Mouse (Mus musculus) liver, embryonic 12.5 days (tissue): ENCODE data around the gene Prex1. TPM values are rescaled to one million over a fixed set of nuclear protein-coding genes. Genes with fewer than 3 reads are reported as not detected.

Experiments used
- ATAC-seq: fragments of 200-750 bp; cut with Nextera tagmentation; 2 replicates; pipeline ENCODE4 v1.8.0; 2017; ENCODE audit warnings: moderate number of reproducible peaks, mild to moderate bottlenecking, moderate library complexity
- H3K27ac ChIP-seq: fragments of 300-500 bp; sonication (generic); 2 replicates; pipeline ENCODE4 v1.5.1; 2016; ENCODE audit warnings: mild to moderate bottlenecking
- H3K27me3 ChIP-seq: fragments of 300-500 bp; sonication (generic); replicated peaks from 2 replicates; pipeline ENCODE4 v1.6.1; 2016; ENCODE audit warnings: mild to moderate bottlenecking, moderate library complexity
- H3K36me3 ChIP-seq: fragments of 300-500 bp; sonication (generic); 2 replicates; pipeline ENCODE4 v1.6.1; 2016; ENCODE audit warnings: mild to moderate bottlenecking, moderate library complexity
- H3K4me1 ChIP-seq: fragments of 300-500 bp; sonication (generic); 2 replicates; pipeline ENCODE4 v1.6.1; 2016
- H3K4me2 ChIP-seq: fragments of 300-500 bp; sonication (generic); 2 replicates; pipeline ENCODE4 v1.6.1; 2016; ENCODE audit warnings: mild to moderate bottlenecking, moderate library complexity
- H3K4me3 ChIP-seq: fragments of 300-500 bp; sonication (generic); 2 replicates; pipeline ENCODE4 v1.5.1; 2016; ENCODE audit warnings: mild to moderate bottlenecking, moderate library complexity
- H3K9ac ChIP-seq: fragments of 300-500 bp; sonication (generic); 2 replicates; pipeline ENCODE4 v1.6.1; 2016; ENCODE audit warnings: mild to moderate bottlenecking, moderate library complexity
- H3K9me3 ChIP-seq: fragments of 300-500 bp; sonication (generic); replicated peaks from 2 replicates; pipeline ENCODE4 v1.6.1; 2016; ENCODE audit warnings: mild to moderate bottlenecking, moderate library complexity
- whole genome bisulfite sequencing: fragments of 180-500 bp; shearing (Covaris S2); methylation state at CpG from one replicate; pipeline ENCODE4 v1.1.7; 2016; ENCODE audit not compliant: insufficient replicate concordance; 5-methylcytosine and 5-hydroxymethylcytosine counted together
- polyA plus RNA-seq: library from polyadenylated mRNA; unstranded; fragments of >200 nt; fragmentation: Nextera tagmentation; extraction: Ambion mirVana; gene quantifications from 2 replicates; pipeline ENCODE4 v1.2.1, GENCODE M21; 2016

Prex1 gene
- polyA plus RNA-seq, 1 experiment from 2014 or later: 17.5 TPM

DNA sequence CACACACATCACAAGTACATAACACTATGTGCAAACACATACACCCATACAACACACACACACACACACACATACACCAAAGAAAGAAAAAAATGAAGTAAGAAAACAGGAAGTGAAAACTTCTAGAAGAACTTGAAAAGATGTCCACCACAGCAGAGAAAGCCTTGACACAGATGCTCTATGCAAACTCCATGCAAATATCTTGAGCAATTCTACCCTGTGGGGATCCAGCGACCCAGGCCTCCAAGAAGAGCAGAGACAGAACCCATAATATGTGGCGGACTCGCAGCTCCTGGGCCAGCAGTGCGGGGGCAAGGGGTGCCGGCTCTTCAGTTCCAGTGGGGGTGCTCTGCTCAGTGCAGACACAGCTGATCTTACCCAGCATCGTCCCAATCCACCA is 86.1 kb downstream of the Prex1 start:
- H3K4me2 ChIP-seq: no peak overlapping the region
- no peak for ATAC-seq
- WGBS: 86% methylated on average over 6 of the region's 6 CpGs
- no peak overlapping the region for H3K9ac ChIP-seq
- no peaks in the 10 kb centered on the region for H3K27me3 ChIP-seq
- peaks cover 26% of the 10 kb centered on the region for H3K36me3 ChIP-seq
- H3K27ac ChIP-seq: no peak overlapping the region
- H3K4me3 ChIP-seq: no peak overlapping the region
- peaks cover 28% of the 10 kb centered on the region for H3K4me1 ChIP-seq
- 0 out of 2 replicates have a peak, but pooled peaks cover 4% of the 10 kb centered on the region for H3K9me3 ChIP-seq

GRCm38 (mm10) chr2:166625219-166625618 is 88.4 kb downstream of the Prex1 start:
- no peak overlapping the region for H3K27ac ChIP-seq
- H3K4me3 ChIP-seq: no peak overlapping the region
- H3K9me3 ChIP-seq: 0 out of 2 replicates have a peak, but pooled peaks cover 4% of the 10 kb centered on the region
- H3K27me3 ChIP-seq: no peaks in the 10 kb centered on the region
- peaks cover 22% of the 10 kb centered on the region; the same call in 1 of the 2 replicates for H3K36me3 ChIP-seq
- H3K9ac ChIP-seq: no peak overlapping the region
- WGBS: 44% methylated on average over 11 of the region's 11 CpGs
- peaks cover 31% of the 10 kb centered on the region for H3K4me1 ChIP-seq
- H3K4me2 ChIP-seq: no peak overlapping the region
- no peak for ATAC-seq

DNA sequence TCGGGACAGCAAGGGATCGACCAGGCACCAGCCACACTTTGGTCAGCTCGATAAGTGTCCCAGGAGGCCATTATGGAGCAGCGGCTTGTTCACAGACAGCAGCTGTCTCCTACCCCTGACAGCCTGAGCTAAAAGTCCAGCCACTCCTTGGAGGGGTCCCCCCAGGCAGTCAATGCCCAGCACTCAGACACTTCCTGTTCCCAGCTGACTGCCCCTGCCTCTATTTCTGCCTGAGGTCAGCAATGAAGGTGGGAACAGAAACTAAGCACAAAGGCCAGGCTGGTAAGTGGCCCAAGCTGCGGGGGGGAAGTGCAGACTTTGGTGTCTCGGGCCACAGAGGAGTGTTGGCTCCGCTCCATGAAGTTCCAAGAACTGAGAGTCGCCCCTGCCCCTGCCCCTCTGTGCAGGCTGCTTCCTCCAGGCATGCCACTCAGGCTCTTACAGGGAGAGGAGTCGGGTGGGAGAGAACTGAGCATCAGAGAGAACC is 90.5 kb downstream of the Prex1 start:
- ATAC-seq: no peak
- no peak overlapping the region for H3K9ac ChIP-seq
- H3K27me3 ChIP-seq: no peaks in the 10 kb centered on the region
- no peak overlapping the region for H3K27ac ChIP-seq
- no peak overlapping the region for H3K4me3 ChIP-seq
- 53% methylated on average over 9 of the region's 9 CpGs for WGBS
- H3K4me1 ChIP-seq: peaks cover 42% of the 10 kb centered on the region
- H3K9me3 ChIP-seq: 0 out of 2 replicates have a peak, but pooled peaks cover 4% of the 10 kb centered on the region
- H3K36me3 ChIP-seq: peaks cover 33% of the 10 kb centered on the region; the same call in 1 of the 2 replicates
- H3K4me2 ChIP-seq: no peak overlapping the region

GRCm38 (mm10) chr2:166622590-166622989 is 91.0 kb downstream of the Prex1 start:
- WGBS: 67% methylated on average over 7 of the region's 7 CpGs
- H3K27me3 ChIP-seq: no peaks in the 10 kb centered on the region

DNA sequence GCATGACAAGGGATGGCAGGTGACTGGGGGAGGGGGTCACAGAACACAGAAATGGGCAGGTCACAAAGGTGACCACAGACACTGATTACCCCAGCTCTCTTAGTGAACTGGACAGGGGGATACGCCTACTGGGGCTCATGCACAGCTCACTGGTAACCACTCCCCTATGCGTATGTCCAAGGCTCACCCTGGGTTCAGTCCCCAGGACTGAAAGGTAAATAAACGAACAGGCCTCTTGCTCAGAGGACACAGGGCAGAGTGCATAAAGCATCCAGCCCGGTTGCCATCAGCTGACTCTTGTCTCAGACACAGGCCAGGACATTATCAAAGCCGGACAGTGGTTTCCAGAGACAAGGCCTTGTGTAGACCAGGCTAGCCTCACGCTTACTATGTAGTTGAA is 91.6 kb downstream of the Prex1 start:
- Histone ChIP-seq H3K4me1 (peaks cover 42% of the 10 kb centered on the region), H3K36me3 (peaks cover 24% of the 10 kb centered on the region; the same call in 1 of the 2 replicates), H3K4me3 (no peak overlapping the region), H3K27me3 (no peaks in the 10 kb centered on the region), H3K9me3 (0 out of 2 replicates have a peak, but pooled peaks cover 4% of the 10 kb centered on the region), H3K9ac (no peak overlapping the region), H3K27ac (no peak overlapping the region), H3K4me2 (no peak overlapping the region)
- 77% methylated on average over 6 of the region's 6 CpGs for WGBS
- ATAC-seq: peak; percentile 64

More at GRCm38 (mm10) chr2:166622590-166622989, 91.0 kb downstream of the Prex1 start:
- ATAC-seq: no peak
- peaks cover 42% of the 10 kb centered on the region for H3K4me1 ChIP-seq
- H3K4me2 ChIP-seq: no peak overlapping the region
- H3K9ac ChIP-seq: no peak overlapping the region
- 0 out of 2 replicates have a peak, but pooled peaks cover 4% of the 10 kb centered on the region for H3K9me3 ChIP-seq
- no peak overlapping the region for H3K4me3 ChIP-seq
- H3K36me3 ChIP-seq: peaks cover 28% of the 10 kb centered on the region; the same call in 1 of the 2 replicates
- H3K27ac ChIP-seq: no peak overlapping the region

GRCm38 (mm10) chr2:166620529-166621466 is 92.8 kb downstream of the Prex1 start:
- Histone ChIP-seq H3K27ac (no peak overlapping the region), H3K36me3 (peaks cover 24% of the 10 kb centered on the region; the same call in 1 of the 2 replicates), H3K27me3 (no peaks in the 10 kb centered on the region), H3K9me3 (no peaks in the 10 kb centered on the region), H3K4me3 (no peak overlapping the region), H3K4me1 (peaks cover 42% of the 10 kb centered on the region), H3K9ac (no peak overlapping the region), H3K4me2 (no peak overlapping the region)
- WGBS: 38% methylated on average over 20 of the region's 20 CpGs
- ATAC-seq: no peak

- H3K4me2 ChIP-seq: no peak overlapping the region
- no peak overlapping the region for H3K27ac ChIP-seq
- H3K9ac ChIP-seq: no peak overlapping the region
- H3K36me3 ChIP-seq: peaks cover 30% of the 10 kb centered on the region
- no peak for ATAC-seq
- H3K27me3 ChIP-seq: no peaks in the 10 kb centered on the region
- H3K4me1 ChIP-seq: peaks cover 42% of the 10 kb centered on the region
- H3K9me3 ChIP-seq: no peaks in the 10 kb centered on the region
- H3K4me3 ChIP-seq: no peak overlapping the region
- 18% methylated on average over 10 of the region's 10 CpGs for WGBS
These were observed 93.6 kb downstream of the Prex1 start for GRCm38 (mm10) chr2:166619906-166620490.

DNA sequence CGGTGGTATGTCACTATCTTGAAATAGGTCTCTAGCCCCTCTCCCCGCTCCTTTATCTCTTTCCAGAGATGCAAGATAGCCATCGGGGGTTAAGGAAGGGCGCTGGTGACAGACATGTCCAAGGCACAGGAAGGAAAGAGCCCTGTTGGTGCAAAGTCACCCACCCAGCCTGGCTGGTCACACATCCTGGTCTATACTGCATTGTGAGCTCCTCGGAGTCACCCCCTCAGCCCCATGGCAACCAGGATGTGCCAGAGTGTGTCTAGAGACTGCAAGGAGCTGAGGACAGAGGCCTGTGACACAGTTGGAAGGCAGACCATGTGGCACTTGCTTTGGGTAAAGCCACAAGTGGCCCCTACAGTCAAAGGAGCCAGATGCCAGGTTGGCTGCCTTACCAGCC is 94.4 kb downstream of the Prex1 start:
- no peak overlapping the region for H3K9ac ChIP-seq
- no peaks in the 10 kb centered on the region for H3K9me3 ChIP-seq
- 52% methylated on average over 5 of the region's 5 CpGs for WGBS
- H3K27ac ChIP-seq: no peak overlapping the region
- H3K4me3 ChIP-seq: no peak overlapping the region
- H3K27me3 ChIP-seq: no peaks in the 10 kb centered on the region
- no peak for ATAC-seq
- peaks cover 35% of the 10 kb centered on the region for H3K36me3 ChIP-seq
- peaks cover 42% of the 10 kb centered on the region for H3K4me1 ChIP-seq
- no peak overlapping the region for H3K4me2 ChIP-seq

DNA sequence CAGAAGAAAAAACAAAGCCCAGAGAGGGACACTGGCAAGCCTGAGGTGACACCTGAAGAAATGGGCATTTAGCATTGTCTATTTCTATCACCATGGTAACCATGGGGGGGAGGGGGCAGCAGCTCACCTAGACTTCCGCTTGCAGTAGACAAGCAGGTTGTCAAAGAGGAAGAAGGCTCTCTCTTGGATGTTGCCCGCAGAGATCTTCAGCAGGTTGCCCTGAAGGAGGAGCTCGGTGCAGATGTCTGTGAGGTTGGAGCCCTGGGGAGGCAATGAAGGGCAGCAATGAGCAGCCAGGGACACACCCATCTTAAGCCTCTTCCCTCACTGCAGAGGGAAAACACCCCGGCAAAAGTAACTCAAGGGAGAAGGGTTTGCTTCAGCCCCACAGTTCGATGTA is 95.9 kb downstream of the Prex1 start:
- Histone ChIP-seq H3K4me3 (no peak overlapping the region), H3K9ac (no peak overlapping the region), H3K36me3 (peaks cover 49% of the 10 kb centered on the region), H3K27me3 (no peaks in the 10 kb centered on the region), H3K27ac (no peak overlapping the region), H3K9me3 (no peaks in the 10 kb centered on the region), H3K4me1 (peaks cover 34% of the 10 kb centered on the region), H3K4me2 (no peak overlapping the region)
- WGBS: 77% methylated on average over 5 of the region's 5 CpGs
- ATAC-seq: no peak

GRCm38 (mm10) chr2:166615338-166616075 is 98.1 kb downstream of the Prex1 start:
- Histone ChIP-seq H3K4me3 (no peak overlapping the region), H3K36me3 (peaks cover 52% of the 10 kb centered on the region), H3K27me3 (no peaks in the 10 kb centered on the region), H3K9ac (no peak overlapping the region), H3K27ac (no peak overlapping the region), H3K4me1 (peaks cover 16% of the 10 kb centered on the region), H3K4me2 (no peak overlapping the region), H3K9me3 (no peaks in the 10 kb centered on the region)
- WGBS: 76% methylated on average over 2 of the region's 2 CpGs
- no peak for ATAC-seq

DNA sequence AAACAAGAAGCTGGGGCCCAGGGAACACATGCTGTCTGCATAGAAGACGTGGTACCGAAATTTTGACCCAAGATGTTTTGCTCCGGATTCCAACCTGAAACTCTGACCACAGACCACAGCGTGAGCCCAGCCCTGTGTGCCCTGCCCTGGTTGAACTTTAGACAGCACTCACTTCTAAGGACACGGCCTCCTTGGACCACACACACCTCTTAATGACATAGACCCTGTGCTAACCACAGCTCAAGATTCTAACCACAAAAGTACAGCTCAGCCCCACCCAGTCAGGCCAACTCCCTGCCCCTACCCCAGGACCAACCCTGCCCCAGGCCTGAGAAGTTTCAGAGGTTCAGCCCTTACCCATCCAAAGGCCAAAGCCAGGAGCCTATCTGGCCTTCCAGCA is 103.4 kb downstream of the Prex1 start:
- no peak overlapping the region for H3K27ac ChIP-seq
- peaks cover 45% of the 10 kb centered on the region for H3K36me3 ChIP-seq
- no peak for ATAC-seq
- H3K9me3 ChIP-seq: no peaks in the 10 kb centered on the region
- 0 out of 2 replicates have a peak, but pooled peaks cover 4% of the 10 kb centered on the region for H3K4me1 ChIP-seq
- H3K9ac ChIP-seq: no peak overlapping the region
- WGBS: 47% methylated on average over 5 of the region's 5 CpGs
- no peaks in the 10 kb centered on the region for H3K27me3 ChIP-seq
- no peak overlapping the region for H3K4me3 ChIP-seq
- no peak overlapping the region for H3K4me2 ChIP-seq
